Mouse (Mus musculus) heart, embryonic 13.5 days (tissue): ENCODE data around the gene Syn2. TPM values are rescaled to one million over a fixed set of nuclear protein-coding genes. Genes with fewer than 3 reads are reported as not detected.

ENCODE experiments used
- ATAC-seq: fragments of 200-750 bp; cut with Nextera tagmentation; 2 replicates; pipeline ENCODE4 v1.8.0; 2017; ENCODE audit warnings: moderate TSS enrichment; ENCODE audit not compliant: insufficient number of reproducible peaks, low FRiP score, low TSS enrichment; ENCODE audit errors: extremely low read depth
- H3K27ac ChIP-seq: fragments of 300-500 bp; sonication (generic); replicated peaks from 2 replicates; pipeline ENCODE4 v1.5.1; 2015; ENCODE audit warnings: moderate library complexity, mild to moderate bottlenecking, inconsistent platforms
- H3K27me3 ChIP-seq: fragments of 300-500 bp; sonication (generic); replicated peaks from 2 replicates; pipeline ENCODE4 v1.6.1; 2015; ENCODE audit warnings: mild to moderate bottlenecking, inconsistent platforms
- H3K36me3 ChIP-seq: fragments of 300-500 bp; sonication (generic); 2 replicates; pipeline ENCODE4 v1.6.1; 2015; ENCODE audit warnings: mild to moderate bottlenecking, inconsistent platforms
- H3K4me1 ChIP-seq: fragments of 300-500 bp; sonication (generic); 2 replicates; pipeline ENCODE4 v1.6.1; 2015; ENCODE audit warnings: inconsistent platforms
- H3K4me2 ChIP-seq: fragments of 300-500 bp; sonication (generic); 2 replicates; pipeline ENCODE4 v1.6.1; 2015; ENCODE audit warnings: inconsistent platforms, mild to moderate bottlenecking, moderate library complexity
- H3K4me3 ChIP-seq: fragments of 300-500 bp; sonication (generic); 2 replicates; pipeline ENCODE4 v1.5.1; 2015; ENCODE audit warnings: moderate library complexity, mild to moderate bottlenecking, inconsistent platforms
- H3K9ac ChIP-seq: fragments of 300-500 bp; sonication (generic); 2 replicates; pipeline ENCODE4 v1.6.1; 2015; ENCODE audit warnings: inconsistent platforms, mild to moderate bottlenecking, moderate library complexity
- H3K9me3 ChIP-seq: fragments of 300-500 bp; sonication (generic); 2 replicates; pipeline ENCODE4 v1.6.1; 2016; ENCODE audit warnings: inconsistent platforms
- WGBS: fragments of 180-500 bp; shearing (Covaris S2); methylation state at CpG from one replicate; pipeline ENCODE4 v1.1.7; 2015; ENCODE audit warnings: mixed read lengths; 5-methylcytosine and 5-hydroxymethylcytosine counted together
- polyA plus RNA-seq: library from polyadenylated mRNA; unstranded; fragments of >200 nt; fragmentation: Nextera tagmentation; extraction: Ambion mirVana; gene quantifications from 2 replicates; pipeline ENCODE4 v1.2.1, GENCODE M21; 2015

The Syn2 gene
- polyA plus RNA-seq, 1 experiment from 2014 or later, result 1.4 TPM

GRCm38 (mm10) chr6:115181094-115181493, 46.4 kb downstream of the Syn2 start:
- H3K4me1 ChIP-seq, result no peaks in the 10 kb centered on the region
- no peak overlapping the region for H3K9ac ChIP-seq
- no peaks in the 10 kb centered on the region for H3K9me3 ChIP-seq
- no peaks in the 10 kb centered on the region for H3K36me3 ChIP-seq
- H3K27ac ChIP-seq, result no peak overlapping the region
- no peak for ATAC-seq
- H3K4me3 ChIP-seq, result no peak overlapping the region
- WGBS, result 71% methylated on average over 2 of the region's 2 CpGs
- no peak overlapping the region for H3K4me2 ChIP-seq
- peaks cover 27% of the 10 kb centered on the region for H3K27me3 ChIP-seq

DNA sequence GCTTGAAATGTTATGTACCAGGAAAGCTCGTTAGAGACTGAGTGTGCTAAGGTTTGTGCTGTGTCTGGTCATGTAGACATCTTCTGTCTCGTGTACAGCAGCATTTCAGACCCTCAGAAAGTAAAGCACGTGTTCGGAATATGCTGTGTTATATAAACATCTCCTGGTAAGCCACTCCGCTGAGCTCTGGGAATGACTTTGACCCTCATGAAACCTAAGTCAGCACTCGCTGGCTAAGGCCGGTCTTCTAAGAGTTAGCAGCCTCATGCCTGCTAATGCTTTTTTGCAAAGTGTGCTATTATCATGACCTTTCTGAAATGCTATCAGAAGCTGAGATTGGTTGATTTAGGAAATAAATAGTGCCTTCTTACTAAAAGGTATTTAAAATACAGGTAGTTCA, 56.4 kb downstream of the Syn2 start:
- no peaks in the 10 kb centered on the region for H3K9me3 ChIP-seq
- no peaks in the 10 kb centered on the region for H3K4me1 ChIP-seq
- peaks cover 11% of the 10 kb centered on the region for H3K27me3 ChIP-seq
- no peak overlapping the region for H3K27ac ChIP-seq
- H3K9ac ChIP-seq, result no peak overlapping the region
- no peak overlapping the region for H3K4me2 ChIP-seq
- H3K36me3 ChIP-seq, result no peaks in the 10 kb centered on the region
- no peak for ATAC-seq
- 68% methylated on average over 7 of the region's 7 CpGs for WGBS
- no peak overlapping the region for H3K4me3 ChIP-seq

- no peak overlapping the region for H3K27ac ChIP-seq
- 48% methylated on average over 3 of the region's 3 CpGs for WGBS
- H3K4me2 ChIP-seq, result no peak overlapping the region
- H3K27me3 ChIP-seq, result peaks cover 3% of the 10 kb centered on the region; the same call in 1 of the 2 replicates
- no peak overlapping the region for H3K9ac ChIP-seq
- no peaks in the 10 kb centered on the region for H3K36me3 ChIP-seq
- no peak overlapping the region for H3K4me3 ChIP-seq
- no peak for ATAC-seq
- no peaks in the 10 kb centered on the region for H3K9me3 ChIP-seq
- H3K4me1 ChIP-seq, result no peaks in the 10 kb centered on the region
Observed at GRCm38 (mm10) chr6:115200753-115201152, 66.1 kb downstream of the Syn2 start.

DNA sequence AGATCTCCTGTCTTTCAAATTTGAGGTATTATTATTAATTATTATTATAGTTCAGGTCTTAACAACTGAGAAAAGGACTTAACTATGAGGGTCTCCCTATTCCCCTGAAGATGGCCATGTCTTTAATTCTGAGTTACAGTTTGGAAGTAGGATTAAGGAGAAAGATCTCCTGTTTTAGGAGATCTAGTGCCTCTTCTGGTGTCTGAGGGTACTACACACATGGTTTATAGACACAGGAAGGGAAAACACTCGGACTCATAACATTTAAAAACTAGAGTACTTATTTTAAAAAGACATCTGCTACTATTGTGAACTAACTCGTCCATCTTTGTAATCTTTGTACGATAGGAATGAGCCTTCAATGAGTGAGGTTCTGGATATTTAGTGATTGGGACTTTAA, 68.3 kb downstream of the Syn2 start:
- WGBS, result 63% methylated on average over 3 of the region's 3 CpGs
- Histone ChIP-seq H3K27me3 (no peaks in the 10 kb centered on the region; the same call in 1 of the 2 replicates), H3K4me3 (no peak overlapping the region), H3K4me1 (no peaks in the 10 kb centered on the region), H3K9me3 (no peaks in the 10 kb centered on the region), H3K4me2 (no peak overlapping the region), H3K9ac (no peak overlapping the region), H3K36me3 (no peaks in the 10 kb centered on the region), H3K27ac (no peak overlapping the region)
- no peak for ATAC-seq

- no peak overlapping the region for H3K4me2 ChIP-seq
- H3K9ac ChIP-seq, result no peak overlapping the region
- H3K27me3 ChIP-seq, result peaks cover 6% of the 10 kb centered on the region; the same call in 1 of the 2 replicates
- no peak for ATAC-seq
- peaks cover 11% of the 10 kb centered on the region; the same call in 1 of the 2 replicates for H3K4me1 ChIP-seq
- H3K4me3 ChIP-seq, result no peak overlapping the region
- no peak overlapping the region for H3K27ac ChIP-seq
- H3K9me3 ChIP-seq, result peaks cover 5% of the 10 kb centered on the region; the same call in 1 of the 2 replicates
- no peaks in the 10 kb centered on the region for H3K36me3 ChIP-seq
- 50% methylated on average over 2 of the region's 2 CpGs for WGBS
Observed at GRCm38 (mm10) chr6:115210187-115210586, 75.5 kb downstream of the Syn2 start.

GRCm38 (mm10) chr6:115210820-115211219, 76.1 kb downstream of the Syn2 start:
- 64% methylated on average over 3 of the region's 3 CpGs for WGBS
- Histone ChIP-seq H3K9me3 (peaks cover 5% of the 10 kb centered on the region; the same call in 1 of the 2 replicates), H3K4me3 (no peak overlapping the region), H3K36me3 (no peaks in the 10 kb centered on the region), H3K4me1 (peaks cover 11% of the 10 kb centered on the region; the same call in 1 of the 2 replicates), H3K4me2 (no peak overlapping the region), H3K27ac (no peak overlapping the region), H3K27me3 (peaks cover 11% of the 10 kb centered on the region; the same call in 1 of the 2 replicates), H3K9ac (no peak overlapping the region)
- no peak for ATAC-seq

GRCm38 (mm10) chr6:115212132-115212903, 77.6 kb downstream of the Syn2 start:
- H3K9ac ChIP-seq, result no peak overlapping the region
- H3K36me3 ChIP-seq, result no peaks in the 10 kb centered on the region
- no peak overlapping the region for H3K4me2 ChIP-seq
- peaks cover 5% of the 10 kb centered on the region; the same call in 1 of the 2 replicates for H3K9me3 ChIP-seq
- H3K4me1 ChIP-seq, result peaks cover 11% of the 10 kb centered on the region; the same call in 1 of the 2 replicates
- H3K27me3 ChIP-seq, result peaks cover 11% of the 10 kb centered on the region; the same call in 1 of the 2 replicates
- H3K27ac ChIP-seq, result no peak overlapping the region
- WGBS, result 48% methylated on average over 5 of the region's 5 CpGs
- no peak overlapping the region for H3K4me3 ChIP-seq
- no peak for ATAC-seq

DNA sequence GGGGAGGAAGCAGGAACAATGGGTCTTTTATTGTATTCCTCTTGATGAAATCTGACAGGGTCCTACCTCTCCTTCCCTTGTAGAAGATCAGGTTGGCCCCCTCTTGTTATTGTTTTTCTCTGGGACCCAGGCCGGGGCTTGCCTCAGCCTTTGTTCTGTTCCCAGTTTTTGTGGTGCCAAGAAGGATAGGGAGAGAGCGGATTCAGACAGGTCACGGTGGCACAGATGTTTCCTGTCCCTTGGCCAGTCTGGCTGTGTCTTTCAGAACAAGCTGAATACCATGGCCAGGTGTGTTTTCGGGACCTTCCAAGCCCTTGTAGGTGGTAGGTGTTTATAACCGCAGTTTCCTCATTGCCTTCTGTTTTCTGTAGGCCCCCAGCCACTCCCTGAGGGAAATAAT, 78.4 kb downstream of the Syn2 start:
- H3K4me1 ChIP-seq, result peaks cover 11% of the 10 kb centered on the region; the same call in 1 of the 2 replicates
- H3K27me3 ChIP-seq, result peaks cover 14% of the 10 kb centered on the region; the same call in 1 of the 2 replicates
- no peaks in the 10 kb centered on the region for H3K36me3 ChIP-seq
- 59% methylated on average over 5 of the region's 5 CpGs for whole genome bisulfite sequencing
- ATAC-seq, result no peak
- no peak overlapping the region for H3K9ac ChIP-seq
- peaks cover 5% of the 10 kb centered on the region; the same call in 1 of the 2 replicates for H3K9me3 ChIP-seq
- no peak overlapping the region for H3K4me2 ChIP-seq
- H3K27ac ChIP-seq, result no peak overlapping the region
- H3K4me3 ChIP-seq, result no peak overlapping the region

DNA sequence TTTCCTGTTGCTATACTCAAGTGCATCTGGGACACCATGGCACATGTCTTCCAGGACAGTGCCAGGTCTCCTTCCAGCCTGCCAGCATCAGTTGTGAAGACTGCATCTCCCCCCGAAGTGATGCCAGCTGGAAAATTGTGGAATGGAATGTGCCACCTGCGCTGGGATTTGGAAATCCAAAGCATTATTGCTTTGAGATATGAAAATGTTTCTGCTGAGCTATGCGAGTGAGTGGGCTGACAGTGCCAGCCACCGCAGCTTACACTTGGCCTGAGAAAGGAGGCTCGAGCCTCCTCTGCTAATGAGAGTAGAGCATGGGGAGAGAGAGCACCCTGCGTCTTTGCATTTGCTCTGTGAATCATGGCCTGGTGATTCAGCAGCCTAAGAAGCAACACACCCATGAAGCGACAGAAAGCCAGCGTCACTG, 86.5 kb downstream of the Syn2 start:
- Histone ChIP-seq H3K4me2 (no peak overlapping the region), H3K4me3 (no peak overlapping the region), H3K27ac (no peak overlapping the region), H3K9ac (no peak overlapping the region), H3K4me1 (no peaks in the 10 kb centered on the region), H3K9me3 (no peaks in the 10 kb centered on the region), H3K36me3 (no peaks in the 10 kb centered on the region), H3K27me3 (peaks cover 53% of the 10 kb centered on the region)
- WGBS, result 71% methylated on average over 8 of the region's 8 CpGs
- no peak for ATAC-seq

GRCm38 (mm10) chr6:115225519-115225918, 90.8 kb downstream of the Syn2 start:
- H3K4me2 ChIP-seq, result no peak overlapping the region
- ATAC-seq, result no peak
- no peaks in the 10 kb centered on the region for H3K9me3 ChIP-seq
- WGBS, result 56% methylated on average over 3 of the region's 3 CpGs
- peaks cover 66% of the 10 kb centered on the region for H3K27me3 ChIP-seq
- H3K36me3 ChIP-seq, result no peaks in the 10 kb centered on the region
- H3K4me3 ChIP-seq, result no peak overlapping the region
- H3K4me1 ChIP-seq, result no peaks in the 10 kb centered on the region
- no peak overlapping the region for H3K9ac ChIP-seq
- no peak overlapping the region for H3K27ac ChIP-seq

DNA sequence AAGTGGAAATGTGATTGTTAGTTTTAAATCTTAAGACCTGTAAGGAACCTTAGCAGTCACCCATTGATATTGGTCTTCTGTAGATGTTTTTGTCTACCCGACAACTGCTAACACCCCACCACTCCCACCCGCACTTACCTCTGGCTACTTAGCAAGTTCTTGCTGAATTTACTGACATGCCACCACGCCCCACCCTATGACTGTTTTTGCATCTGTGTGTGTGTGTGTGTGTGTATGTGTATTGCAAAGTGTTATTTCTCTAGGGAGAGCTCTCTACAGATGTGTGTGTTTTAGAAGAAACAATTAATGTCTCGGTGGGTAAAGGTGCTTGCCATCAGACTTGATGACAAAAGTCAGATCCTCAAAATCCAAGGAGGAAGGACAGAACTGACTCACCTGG, 92.3 kb downstream of the Syn2 start, which contains the start of gene Gm17482:
TSS of gene Gm17482 (plus strand) at position 301 of the 400 bp plus-strand sequence.
- Histone ChIP-seq H3K36me3 (no peaks in the 10 kb centered on the region), H3K27me3 (peaks cover 71% of the 10 kb centered on the region), H3K4me1 (no peaks in the 10 kb centered on the region), H3K9ac (no peak within 1 kb of the TSS), H3K4me3 (no peak within 1 kb of the TSS), H3K9me3 (no peaks in the 10 kb centered on the region), H3K4me2 (no peak within 1 kb of the TSS), H3K27ac (no peak within 1 kb of the TSS)
- WGBS, result 67% methylated on average over 4 of the region's 4 CpGs
- ATAC-seq, result no peak

DNA sequence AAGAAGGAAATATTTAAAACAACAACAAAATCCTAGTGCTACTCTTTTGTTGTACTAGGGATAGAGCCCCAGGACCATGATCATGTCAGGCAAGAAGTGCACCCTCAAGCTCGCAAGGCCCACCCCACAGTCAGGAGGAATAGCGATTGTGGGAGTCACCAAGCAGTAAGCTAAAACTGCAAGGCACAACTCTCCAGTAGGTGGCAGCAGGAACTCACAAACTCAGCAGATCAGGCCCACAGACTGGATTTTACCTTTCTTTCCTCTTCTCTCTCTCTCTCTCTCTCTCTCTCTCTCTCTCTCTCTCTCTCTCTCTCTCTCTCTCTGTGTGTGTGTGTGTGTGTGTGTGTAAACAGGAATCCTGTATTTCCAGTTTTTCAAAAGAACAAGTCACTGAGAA, 92.8 kb downstream of the Syn2 start:
- Histone ChIP-seq H3K4me2 (no peak overlapping the region), H3K27me3 (peaks cover 73% of the 10 kb centered on the region), H3K9me3 (no peaks in the 10 kb centered on the region), H3K4me1 (peaks cover 3% of the 10 kb centered on the region; the same call in 1 of the 2 replicates), H3K36me3 (no peaks in the 10 kb centered on the region), H3K4me3 (no peak overlapping the region), H3K27ac (no peak overlapping the region), H3K9ac (no peak overlapping the region)
- no peak for ATAC-seq
- 3% methylated on average over 2 of the region's 2 CpGs for WGBS
